Mouse (Mus musculus) forebrain, embryonic 12.5 days (tissue): ENCODE results near the gene Arhgap1. TPM values are rescaled to one million over a fixed set of nuclear protein-coding genes. Genes with fewer than 3 reads are reported as not detected.

ENCODE experiments used
- ATAC-seq: fragments of 200-750 bp; cut with Nextera tagmentation; 2 replicates; pipeline ENCODE4 v1.8.0; 2017; ENCODE audit warnings: moderate TSS enrichment; ENCODE audit not compliant: low FRiP score
- H3K27ac ChIP-seq: fragments of 300-500 bp; sonication (generic); 2 replicates; pipeline ENCODE4 v1.5.1; 2016; ENCODE audit warnings: mild to moderate bottlenecking
- H3K27me3 ChIP-seq: fragments of 300-500 bp; sonication (generic); 2 replicates; pipeline ENCODE4 v1.6.1; 2016; ENCODE audit warnings: mild to moderate bottlenecking
- H3K36me3 ChIP-seq: fragments of 300-500 bp; sonication (generic); replicated peaks from 2 replicates; pipeline ENCODE4 v1.6.1; 2016; ENCODE audit warnings: mild to moderate bottlenecking
- H3K4me1 ChIP-seq: fragments of 300-500 bp; sonication (generic); 2 replicates; pipeline ENCODE4 v1.6.1; 2016
- H3K4me2 ChIP-seq: fragments of 300-500 bp; sonication (generic); 2 replicates; pipeline ENCODE4 v1.6.1; 2016; ENCODE audit warnings: mild to moderate bottlenecking, moderate library complexity
- H3K4me3 ChIP-seq: fragments of 300-500 bp; sonication (generic); replicated peaks from 2 replicates; pipeline ENCODE4 v1.5.1; 2016; ENCODE audit warnings: mild to moderate bottlenecking
- H3K9ac ChIP-seq: fragments of 300-500 bp; sonication (generic); 2 replicates; pipeline ENCODE4 v1.6.1; 2016; ENCODE audit warnings: mild to moderate bottlenecking
- H3K9me3 ChIP-seq: fragments of 300-500 bp; sonication (generic); 2 replicates; pipeline ENCODE4 v1.6.1; 2016
- WGBS: fragments of 180-500 bp; shearing (Covaris S2); methylation state at CpG from one replicate; pipeline ENCODE4 v1.1.7; 2016; 5-methylcytosine and 5-hydroxymethylcytosine counted together
- polyA plus RNA-seq: library from polyadenylated mRNA; unstranded; fragments of >200 nt; fragmentation: Nextera tagmentation; extraction: Ambion mirVana; gene quantifications from 2 replicates; pipeline ENCODE4 v1.2.1, GENCODE M21; 2016

The Arhgap1 gene
- polyA plus RNA-seq, 1 experiment from 2014 or later, result 71.0 TPM

DNA sequence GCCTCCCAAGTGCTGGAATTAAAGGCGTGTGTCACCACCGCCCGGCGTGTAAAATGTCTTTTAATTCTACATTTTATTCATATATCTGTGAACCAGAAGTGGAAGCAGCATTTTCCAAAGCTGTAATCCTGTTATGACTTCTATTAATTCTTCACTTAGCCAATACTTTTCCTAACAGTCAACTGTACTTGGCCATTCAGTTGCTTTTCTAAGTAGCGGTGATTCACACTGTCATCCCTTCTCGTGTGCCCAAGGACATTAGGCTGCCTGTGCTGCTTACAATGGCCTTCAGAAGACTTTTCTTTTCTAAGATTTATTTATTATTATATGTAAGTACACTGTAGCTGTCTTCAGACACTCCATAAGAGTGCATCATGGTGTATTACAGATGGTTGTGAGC is 58.7 kb downstream of the Arhgap1 start:
- Histone ChIP-seq H3K9me3 (no peaks in the 10 kb centered on the region), H3K9ac (no peak overlapping the region), H3K27ac (no peak overlapping the region), H3K36me3 (no peaks in the 10 kb centered on the region), H3K4me1 (peaks cover 16% of the 10 kb centered on the region), H3K4me2 (no peak overlapping the region), H3K4me3 (no peak overlapping the region), H3K27me3 (no peaks in the 10 kb centered on the region)
- 97% methylated on average over 6 of the region's 6 CpGs for WGBS
- ATAC-seq, result no peak

DNA sequence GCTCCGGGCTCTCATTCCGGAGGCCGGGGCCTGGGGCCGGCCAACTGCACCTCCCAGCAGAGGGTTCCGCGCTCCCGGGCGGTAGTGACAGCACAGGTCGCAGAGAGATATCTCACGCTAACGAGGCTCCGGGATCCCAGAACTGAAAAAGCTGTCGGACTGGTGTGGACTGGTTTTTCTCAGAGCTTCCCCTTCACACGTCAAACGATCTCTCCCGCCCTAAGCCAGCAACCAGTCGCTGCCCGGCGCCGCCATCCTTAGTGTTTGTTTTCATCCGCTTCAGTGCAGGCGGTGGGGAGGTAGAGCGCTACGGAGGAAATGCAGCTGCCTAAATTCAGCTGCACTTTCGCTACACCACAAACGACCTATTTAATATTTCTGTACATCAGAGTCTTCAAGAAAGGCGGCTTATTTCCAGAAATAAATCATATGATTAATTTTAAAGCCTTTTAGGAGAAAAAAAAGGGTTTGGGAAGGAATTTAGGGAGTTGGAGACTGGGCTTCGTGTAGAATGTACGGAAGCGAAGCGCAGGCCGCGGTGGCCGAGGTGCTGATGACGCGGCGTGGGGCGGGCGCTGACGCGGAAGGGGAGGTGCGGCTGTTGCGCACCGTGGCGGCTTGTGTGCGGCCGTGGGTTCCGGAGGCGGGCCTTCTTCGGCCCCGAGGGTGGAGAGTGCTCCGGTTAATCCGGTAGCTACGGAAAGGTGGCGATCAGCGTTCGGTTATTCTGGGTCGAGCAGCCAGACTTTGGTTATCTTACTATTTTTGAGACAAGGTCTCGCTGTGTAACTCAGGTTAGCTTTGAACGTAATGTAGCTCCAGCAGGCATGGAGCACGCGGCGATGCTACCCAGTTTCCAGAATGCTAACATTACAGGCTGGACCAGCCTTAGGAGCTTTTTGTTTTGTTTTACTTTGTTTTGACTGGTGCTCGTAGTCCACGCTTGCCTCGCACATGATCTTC is 60.9 kb downstream of the Arhgap1 start, which contains the start of the genes Atg13 and Harbi1:
Gene Atg13, minus strand, starts transcription at position 305 of the 963 bp plus-strand sequence.
Gene Harbi1, plus strand, starts transcription at position 581 of the 963 bp plus-strand sequence.
- no peaks in the 10 kb centered on the region for H3K36me3 ChIP-seq
- WGBS, result under 1% methylated on average over 66 of the region's 66 CpGs
- no peaks in the 10 kb centered on the region for H3K27me3 ChIP-seq
- peak within 1 kb of the TSS; percentile 68 for H3K4me2 ChIP-seq
- H3K9me3 ChIP-seq, result no peaks in the 10 kb centered on the region
- ATAC-seq, result peak; percentile 99
- peak within 1 kb of the TSS; percentile 71 for H3K27ac ChIP-seq
- H3K4me3 ChIP-seq, result peak within 1 kb of the TSS; percentile 82
- H3K9ac ChIP-seq, result peak within 1 kb of the TSS; percentile 66
- H3K4me1 ChIP-seq, result peaks cover 16% of the 10 kb centered on the region

DNA sequence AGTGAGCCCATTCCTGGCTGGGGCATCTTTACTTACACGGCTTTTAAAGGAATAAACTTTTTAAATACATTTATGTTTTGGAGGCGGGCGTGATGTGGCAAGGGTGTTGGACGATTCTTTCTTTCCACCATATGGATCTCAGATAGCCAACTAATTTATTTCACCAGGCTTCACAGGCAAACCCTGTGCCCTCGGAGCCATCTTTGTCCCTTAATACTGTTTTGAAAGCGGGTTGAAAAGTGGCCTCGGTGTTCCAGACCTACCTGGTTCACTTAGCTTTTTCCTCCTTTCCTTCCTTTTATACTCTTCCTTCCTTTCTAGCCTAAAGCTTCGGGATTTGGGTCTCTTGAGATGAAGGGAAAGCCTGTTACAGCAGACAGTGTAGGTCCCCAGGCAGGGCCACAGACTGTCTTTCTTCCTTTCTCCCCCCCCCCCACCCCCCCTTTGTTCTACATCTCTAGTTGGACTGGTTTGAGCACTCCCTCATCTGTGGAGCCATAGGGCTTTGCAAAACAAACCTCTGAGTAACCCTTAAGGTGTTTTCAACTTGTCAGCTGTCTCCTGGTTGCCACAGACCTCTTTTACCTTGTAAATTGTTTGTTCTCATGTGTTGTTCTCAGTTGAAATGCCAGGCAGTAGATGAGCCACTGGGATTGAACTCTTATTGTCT is 61.7 kb downstream of the Arhgap1 start:
- H3K9me3 ChIP-seq, result no peaks in the 10 kb centered on the region
- peaks cover 16% of the 10 kb centered on the region for H3K4me1 ChIP-seq
- peak overlapping the region; percentile 68 for H3K4me2 ChIP-seq
- peak overlapping the region; percentile 71 for H3K27ac ChIP-seq
- H3K27me3 ChIP-seq, result no peaks in the 10 kb centered on the region
- 5% methylated on average over 8 of the region's 8 CpGs for WGBS
- H3K9ac ChIP-seq, result peak overlapping the region; percentile 66
- H3K4me3 ChIP-seq, result peak overlapping the region; percentile 82
- no peak for ATAC-seq
- peaks cover 3% of the 10 kb centered on the region; the same call in 1 of the 2 replicates for H3K36me3 ChIP-seq

DNA sequence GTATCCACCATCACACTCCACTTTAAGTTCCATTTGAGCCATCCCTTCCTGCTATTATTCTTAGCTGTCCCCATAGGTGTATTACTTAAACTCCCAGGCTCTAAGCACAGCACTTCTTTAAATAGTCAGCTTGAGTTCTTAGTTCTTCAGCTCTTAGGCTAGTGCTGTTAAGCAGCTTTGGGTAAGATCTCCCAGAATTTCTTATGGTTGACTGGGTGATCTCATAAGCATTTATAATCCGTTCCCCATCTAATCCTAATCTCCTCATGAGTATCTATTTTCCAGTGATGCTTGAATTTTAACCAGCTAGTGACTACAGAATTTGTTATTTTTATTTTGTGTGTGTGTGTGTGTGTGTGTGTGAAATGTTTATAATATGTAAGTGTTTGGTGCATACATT is 65.3 kb downstream of the Arhgap1 start:
- ATAC-seq, result no peak
- Histone ChIP-seq H3K4me1 (peaks cover 9% of the 10 kb centered on the region), H3K27ac (no peak overlapping the region), H3K4me3 (no peak overlapping the region), H3K4me2 (no peak overlapping the region), H3K9me3 (no peaks in the 10 kb centered on the region), H3K9ac (no peak overlapping the region), H3K36me3 (peaks cover 10% of the 10 kb centered on the region; the same call in 1 of the 2 replicates), H3K27me3 (no peaks in the 10 kb centered on the region)
- 87% methylated on average over 1 of the region's 1 CpGs for WGBS

DNA sequence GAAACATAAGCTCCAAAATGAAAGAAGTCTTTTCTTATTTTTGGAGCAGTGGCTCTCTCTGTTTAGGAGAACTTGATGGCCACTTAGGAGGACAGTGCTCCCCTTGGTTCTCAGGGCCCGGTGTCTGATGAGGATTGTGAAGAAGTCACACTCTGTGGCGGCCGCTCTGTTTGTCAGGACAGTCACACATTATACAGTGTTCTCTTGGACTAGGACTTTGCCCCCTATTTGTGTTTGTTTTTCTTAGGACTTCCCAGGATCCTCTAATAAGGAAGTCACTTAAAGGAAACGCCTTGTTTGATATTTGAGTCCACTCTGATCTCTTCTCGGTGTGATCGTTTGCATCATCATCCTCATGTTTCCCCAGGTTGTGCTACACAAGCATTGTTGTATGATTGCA is 68.6 kb downstream of the Arhgap1 start:
- 96% methylated on average over 6 of the region's 6 CpGs for WGBS

More for the DNA sequence above, 68.6 kb downstream of the Arhgap1 start:
- Histone ChIP-seq H3K27me3 (no peaks in the 10 kb centered on the region), H3K27ac (no peak overlapping the region), H3K9me3 (no peaks in the 10 kb centered on the region), H3K4me2 (no peak overlapping the region), H3K9ac (no peak overlapping the region), H3K36me3 (peaks cover 21% of the 10 kb centered on the region), H3K4me1 (no peaks in the 10 kb centered on the region), H3K4me3 (no peak overlapping the region)
- no peak for ATAC-seq

Other genes with a start within 250 kb of the Arhgap1 start
- gene 1110051M20Rik, start 205.2 kb upstream of the Arhgap1 start, polyA plus RNA-seq, result 110 and 114 TPM in 2 replicates
- 9.1 and 9.5 TPM in 2 replicates for gene Lrp4, start 192.3 kb upstream of the Arhgap1 start, polyA plus RNA-seq
- gene Ckap5, start 123.1 kb upstream of the Arhgap1 start, polyA plus RNA-seq, result 174 and 179 TPM in 2 replicates
- gene F2, start 13.4 kb upstream of the Arhgap1 start, polyA plus RNA-seq, result 0.09 TPM in 1 of 2 replicates, not detected in the other
- 8.9 and 12.6 TPM in 2 replicates for gene Zfp408, start 69 bp upstream of the Arhgap1 start, polyA plus RNA-seq
- 29.3 and 32.1 TPM in 2 replicates for gene Atg13, start 60.7 kb downstream of the Arhgap1 start, polyA plus RNA-seq
- 17.0 and 18.7 TPM in 2 replicates for gene Harbi1, start 61.0 kb downstream of the Arhgap1 start, polyA plus RNA-seq
- gene Ambra1, start 80.3 kb downstream of the Arhgap1 start, polyA plus RNA-seq, result 22.1 and 24.1 TPM in 2 replicates